Mouse (Mus musculus) spleen, postnatal 10 days (tissue): ENCODE measurements at regions not wholly inside any gene's neighbourhood (a gene's known extent, or its start where the extent isn't known, plus 50 kb on each side); places are given as distances from the start of the nearest gene placed in this dataset.

Experiments used
- DNase-seq, 2 experiments: peaks; one replicate each; pipeline ENCODE4 v3.0.0; 2021 to 2022; ENCODE audit warnings: low spot score in 2 of 2

GRCm38 (mm10) chr3:130887540-130888312 is 157.5 kb upstream of the Rpl34 start:
- DNase-seq, result peak; percentile 22 to 58

GRCm38 (mm10) chr3:130885974-130886373 is 155.8 kb upstream of the Rpl34 start:
- DNase-seq, result no peak

GRCm38 (mm10) chr3:130884393-130884792 is 154.2 kb upstream of the Rpl34 start:
- no peak for DNase-seq

- DNase-seq, result no peak
Observed at GRCm38 (mm10) chr3:130883928-130884327, 153.7 kb upstream of the Rpl34 start.

GRCm38 (mm10) chr3:130883319-130883718 is 153.1 kb upstream of the Rpl34 start:
- no peak for DNase-seq

- no peak for DNase-seq
Observed at GRCm38 (mm10) chr3:130880482-130880881, 150.3 kb upstream of the Rpl34 start.

GRCm38 (mm10) chr3:130879463-130879862 is 149.3 kb upstream of the Rpl34 start:
- no peak for DNase-seq

- no peak for DNase-seq
Observed at GRCm38 (mm10) chr3:130878834-130879233, 148.6 kb upstream of the Rpl34 start.

- no peak for DNase-seq
Observed at GRCm38 (mm10) chr3:130877981-130878380, 147.8 kb upstream of the Rpl34 start.

- no peak for DNase-seq
Observed at GRCm38 (mm10) chr3:130873745-130874144, 143.5 kb upstream of the Rpl34 start.

GRCm38 (mm10) chr3:130866952-130867632 is 136.9 kb upstream of the Rpl34 start:
- no peak for DNase-seq

GRCm38 (mm10) chr3:130864783-130865182 is 134.6 kb upstream of the Rpl34 start:
- DNase-seq, result no peak

- no peak for DNase-seq
Observed at GRCm38 (mm10) chr3:130863376-130863775, 133.2 kb upstream of the Rpl34 start.

- DNase-seq, result no peak
Observed at GRCm38 (mm10) chr3:130860315-130860714, 130.1 kb upstream of the Rpl34 start.

GRCm38 (mm10) chr3:130853866-130854265 is 123.7 kb upstream of the Rpl34 start:
- DNase-seq, result no peak

- no peak for DNase-seq
Observed at GRCm38 (mm10) chr3:130850766-130851308, 120.6 kb upstream of the Rpl34 start.

GRCm38 (mm10) chr3:130841755-130842154 is 111.6 kb upstream of the Rpl34 start:
- no peak for DNase-seq

- no peak for DNase-seq
Observed at GRCm38 (mm10) chr3:130839924-130840440, 109.8 kb upstream of the Rpl34 start.

- no peak for DNase-seq
Observed at GRCm38 (mm10) chr3:130838626-130839422, 108.6 kb upstream of the Rpl34 start.

GRCm38 (mm10) chr3:130833722-130834121 is 103.5 kb upstream of the Rpl34 start:
- no peak for DNase-seq

GRCm38 (mm10) chr3:130833082-130833481 is 102.9 kb upstream of the Rpl34 start:
- DNase-seq, result no peak

GRCm38 (mm10) chr3:130831788-130832187 is 101.6 kb upstream of the Rpl34 start:
- DNase-seq, result no peak
